Mouse (Mus musculus) olfactory bulb, adult 2 months (tissue): ENCODE results near the gene Tnfaip8l2. TPM values are rescaled to one million over a fixed set of nuclear protein-coding genes. Genes with fewer than 3 reads are reported as not detected.

Experiments
- H3K27ac ChIP-seq: fragments of 200-500 bp; 2 replicates; pipeline ENCODE4 v1.5.1; 2012; ENCODE audit warnings: low read depth, low read length; ENCODE audit not compliant: insufficient read depth
- H3K4me1 ChIP-seq: fragments of 200-500 bp; 2 replicates; pipeline ENCODE4 v1.6.1; 2012; ENCODE audit warnings: low read length; ENCODE audit not compliant: control insufficient read depth, insufficient read depth
- H3K4me3 ChIP-seq: fragments of 200-500 bp; 2 replicates; pipeline ENCODE4 v1.5.1; 2012; ENCODE audit warnings: mild to moderate bottlenecking, low read depth, low read length, moderate library complexity; ENCODE audit not compliant: insufficient read depth
- CTCF ChIP-seq: fragments of 200-500 bp; IDR thresholded peaks from 2 replicates; pipeline ENCODE4 v1.5.1; 2012; ENCODE audit warnings: low read depth, mild to moderate bottlenecking, low read length, moderate library complexity; ENCODE audit not compliant: insufficient read depth
- POLR2A ChIP-seq: fragments of 200-500 bp; IDR thresholded peaks from 2 replicates; pipeline ENCODE4 v1.6.1; 2012; ENCODE audit warnings: mild to moderate bottlenecking, low read depth, low read length, moderate library complexity; ENCODE audit not compliant: insufficient read depth
- WGBS: fragments of 180-500 bp; shearing (Covaris S2); methylation state at CpG from one replicate; pipeline ENCODE4 v1.1.7; 2018; 5-methylcytosine and 5-hydroxymethylcytosine counted together
- polyA plus RNA-seq: library from polyadenylated mRNA; stranded (reverse); fragments of >200 nt; gene quantifications from 2 replicates; pipeline ENCODE4 v1.2.4, GENCODE M21; 2012; ENCODE audit warnings: low replicate concordance; ENCODE audit not compliant: missing spikeins, insufficient read depth, insufficient read length

Gene Tnfaip8l2
- polyA plus RNA-seq, 1 experiment: not detected

DNA sequence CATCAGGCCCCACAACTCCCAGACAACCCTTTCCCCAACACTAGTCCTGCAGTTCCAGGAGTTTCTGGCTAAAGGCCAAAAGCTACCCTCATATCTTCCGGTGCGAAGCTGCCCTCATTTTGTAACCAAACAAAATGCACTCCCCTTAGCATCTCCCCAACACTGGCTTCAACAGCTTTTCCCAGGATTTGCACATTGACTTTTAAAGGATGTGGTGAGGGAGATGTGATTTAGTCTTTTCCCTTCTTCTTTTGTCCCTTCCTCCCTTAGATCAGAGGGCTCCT, 20.1 kb upstream of the Tnfaip8l2 start:
- TF ChIP-seq POLR2A: no peak
- TF ChIP-seq CTCF: no peak
- H3K4me1 ChIP-seq: peaks cover 29% of the 10 kb centered on the region
- WGBS: 35% methylated on average over 2 of the region's 2 CpGs
- H3K27ac ChIP-seq: peak overlapping the region; percentile 15; the same call in 1 of the 2 replicates
- H3K4me3 ChIP-seq: no peak overlapping the region

DNA sequence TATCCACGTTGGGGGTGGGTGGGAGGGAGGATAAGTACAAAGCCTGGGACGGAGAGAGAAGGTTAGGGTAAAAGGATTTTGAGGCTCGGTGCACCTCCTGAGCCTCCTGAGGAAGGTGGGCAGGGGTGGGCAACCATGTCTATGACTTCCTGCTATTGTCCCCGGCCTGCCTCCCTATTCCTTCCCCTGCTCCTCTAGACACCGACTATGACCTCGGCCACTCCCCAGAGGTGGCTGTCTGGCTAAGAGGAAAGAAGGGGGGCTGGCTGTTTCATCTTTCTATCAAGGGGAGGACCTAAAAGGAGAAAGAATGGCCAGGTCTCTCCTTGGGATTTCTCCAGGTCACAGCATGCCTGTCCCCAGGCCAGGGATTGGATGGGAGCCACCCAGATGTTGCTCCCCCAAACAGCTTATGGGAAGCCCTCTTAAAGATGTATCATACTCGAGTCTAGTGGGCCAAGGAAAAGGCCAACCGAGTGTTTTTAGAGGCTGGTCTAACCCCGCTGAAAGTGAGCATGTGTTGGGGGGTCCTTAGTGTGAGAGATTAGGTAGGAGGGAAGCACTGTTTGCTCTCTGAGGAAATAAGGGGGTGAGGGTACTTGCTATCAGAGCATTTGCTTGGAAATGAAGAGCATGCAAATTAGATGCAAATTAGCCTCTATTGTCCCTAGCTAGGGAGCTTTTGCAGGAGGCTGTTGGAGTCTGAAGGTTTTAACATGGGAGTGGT, 19.6 kb upstream of the Tnfaip8l2 start:
- 12% methylated on average over 9 of the region's 9 CpGs for WGBS
- Histone ChIP-seq H3K27ac (peak overlapping the region; percentile 15; the same call in 1 of the 2 replicates), H3K4me1 (peaks cover 29% of the 10 kb centered on the region), H3K4me3 (peak overlapping the region; percentile 84)
- TF ChIP-seq CTCF: no peak
- no peak for TF ChIP-seq POLR2A

DNA sequence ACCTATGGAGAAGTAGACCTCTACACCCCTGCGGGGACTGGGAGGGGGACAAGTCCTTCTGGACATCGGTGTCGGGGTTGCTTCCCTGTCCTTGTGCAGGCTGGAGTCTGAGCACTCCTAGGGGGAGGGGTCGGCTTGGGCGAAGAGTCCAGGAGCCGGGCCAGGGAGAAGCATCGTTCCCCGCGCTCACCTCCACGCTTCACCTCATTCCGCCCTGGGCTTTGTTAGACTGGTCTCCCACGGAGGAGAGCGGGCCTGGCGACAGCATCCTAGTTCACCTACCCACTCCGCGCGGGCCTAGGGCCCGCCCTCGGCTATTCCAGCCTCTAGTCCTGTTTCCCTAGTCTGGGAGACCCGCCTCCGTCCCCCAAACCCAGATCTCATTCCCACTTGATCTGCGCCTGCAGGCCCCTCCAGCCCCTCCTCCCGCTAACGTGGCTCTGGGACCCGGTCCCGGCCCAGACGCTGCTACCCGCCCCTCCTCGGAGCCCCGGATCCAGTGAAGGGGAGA, 18.9 kb upstream of the Tnfaip8l2 start:
- H3K4me1 ChIP-seq: peaks cover 29% of the 10 kb centered on the region
- WGBS: under 1% methylated on average over 30 of the region's 30 CpGs
- TF ChIP-seq POLR2A (no peak), CTCF (no peak)
- H3K4me3 ChIP-seq: peak overlapping the region; percentile 84
- 0 out of 2 replicates have a peak overlapping the region, but pooled peaks have one; percentile 17 for H3K27ac ChIP-seq

DNA sequence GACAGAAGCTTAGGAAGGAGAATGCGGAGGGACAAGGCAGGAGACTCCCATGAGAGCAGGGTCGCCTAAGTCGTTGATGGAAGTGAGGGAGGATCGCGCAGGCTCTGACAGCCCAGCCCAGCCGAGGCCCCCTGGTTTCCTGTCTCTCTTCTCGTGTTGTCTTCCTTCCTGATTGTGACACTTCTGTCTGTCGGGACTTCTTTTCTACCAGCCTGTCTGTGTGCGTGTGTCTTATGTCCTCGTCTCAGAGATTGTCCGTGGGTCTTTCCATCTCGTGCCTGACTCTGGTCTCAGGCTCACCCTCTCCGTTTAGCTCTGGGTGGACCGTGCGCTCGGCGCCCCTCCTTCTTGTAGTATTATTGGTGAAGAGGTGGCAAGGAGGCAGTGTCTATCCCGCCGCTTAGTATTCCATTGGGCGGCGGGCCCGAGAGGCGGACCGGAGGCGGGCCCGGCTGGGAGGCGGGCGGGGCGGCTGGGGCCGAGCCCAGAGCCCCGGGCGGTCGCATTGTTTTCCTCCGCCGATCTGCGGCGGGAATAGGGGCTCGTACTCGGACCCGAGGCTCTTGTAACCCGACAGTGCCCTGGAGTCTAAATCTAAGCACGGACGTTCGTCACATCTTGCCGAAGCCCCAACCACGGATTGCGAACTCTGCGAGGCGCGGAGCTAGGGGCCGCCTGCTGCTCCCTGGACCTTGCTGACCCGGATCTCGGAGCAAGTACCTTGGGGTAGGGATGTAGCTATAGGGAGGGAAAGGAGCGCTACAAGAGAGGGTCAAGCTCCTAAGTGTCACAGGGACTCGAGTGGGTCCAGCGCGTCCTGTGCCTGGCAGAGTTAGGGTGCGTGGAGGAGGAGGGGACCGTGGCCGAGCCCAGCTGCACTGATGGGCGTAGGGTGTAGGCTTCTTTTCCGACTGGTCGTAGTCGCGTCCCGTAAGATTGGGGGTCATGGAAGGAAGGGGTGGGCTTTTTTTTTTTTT, 18.1 kb upstream of the Tnfaip8l2 start, which contains the start of gene Sema6c:
Gene Sema6c (plus strand): TSS at position 471 of the 977 bp plus-strand sequence.
- TF ChIP-seq POLR2A: peak; percentile 44
- TF ChIP-seq CTCF: no peak
- under 1% methylated on average over 66 of the region's 66 CpGs for WGBS
- 0 out of 2 replicates have a peak within 1 kb of the TSS, but pooled peaks have one; percentile 17 for H3K27ac ChIP-seq
- peaks cover 29% of the 10 kb centered on the region for H3K4me1 ChIP-seq
- peak within 1 kb of the TSS; percentile 84 for H3K4me3 ChIP-seq

DNA sequence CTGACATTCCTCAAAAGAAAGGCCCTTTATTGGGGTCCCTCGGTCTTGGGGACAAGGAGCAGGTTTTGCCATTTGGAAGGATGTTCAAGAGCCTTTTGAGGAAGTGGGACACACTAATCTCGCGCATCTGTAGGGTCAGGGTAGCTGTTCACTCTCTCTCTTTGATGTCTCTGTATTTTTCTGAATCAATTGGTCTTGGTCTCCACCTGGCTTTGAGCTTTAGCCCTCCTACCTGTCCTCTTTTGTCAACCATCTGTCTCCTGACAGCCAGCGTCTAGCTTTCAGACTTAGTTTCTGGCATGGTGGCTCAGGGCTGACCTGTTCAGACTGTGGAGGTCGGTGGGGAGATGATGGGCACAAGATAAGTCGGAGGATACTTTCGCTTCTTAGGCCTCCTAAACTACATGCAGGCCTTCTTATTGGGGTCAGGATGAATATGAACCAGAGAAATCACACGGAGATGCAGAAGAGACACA, 17.4 kb upstream of the Tnfaip8l2 start:
- H3K4me3 ChIP-seq: peak overlapping the region; percentile 84
- TF ChIP-seq POLR2A (no peak), CTCF (no peak)
- 35% methylated on average over 8 of the region's 8 CpGs for WGBS
- peaks cover 29% of the 10 kb centered on the region for H3K4me1 ChIP-seq
- H3K27ac ChIP-seq: no peak overlapping the region

DNA sequence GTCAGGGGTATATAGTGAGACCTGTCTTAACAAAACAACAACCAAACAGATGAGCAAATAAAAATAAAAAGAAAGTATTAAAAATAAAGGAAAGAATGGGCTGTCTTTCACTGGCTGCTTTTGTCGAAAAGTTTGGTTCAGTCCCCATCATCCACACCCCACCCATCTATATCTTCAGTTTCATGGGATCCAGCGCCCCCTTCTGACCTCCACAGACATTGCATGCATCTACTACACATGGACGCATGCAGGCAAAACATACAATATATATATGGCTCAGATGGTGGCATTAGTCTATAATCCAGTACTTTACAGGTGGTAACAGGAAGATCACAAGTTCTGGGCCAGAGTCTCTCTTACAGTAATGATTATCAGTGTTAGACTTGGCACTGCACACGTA, 11.7 kb upstream of the Tnfaip8l2 start:
- no peak overlapping the region for H3K27ac ChIP-seq
- H3K4me3 ChIP-seq: no peak overlapping the region
- WGBS: 40% methylated on average over 4 of the region's 4 CpGs
- H3K4me1 ChIP-seq: no peaks in the 10 kb centered on the region
- TF ChIP-seq POLR2A: no peak

DNA sequence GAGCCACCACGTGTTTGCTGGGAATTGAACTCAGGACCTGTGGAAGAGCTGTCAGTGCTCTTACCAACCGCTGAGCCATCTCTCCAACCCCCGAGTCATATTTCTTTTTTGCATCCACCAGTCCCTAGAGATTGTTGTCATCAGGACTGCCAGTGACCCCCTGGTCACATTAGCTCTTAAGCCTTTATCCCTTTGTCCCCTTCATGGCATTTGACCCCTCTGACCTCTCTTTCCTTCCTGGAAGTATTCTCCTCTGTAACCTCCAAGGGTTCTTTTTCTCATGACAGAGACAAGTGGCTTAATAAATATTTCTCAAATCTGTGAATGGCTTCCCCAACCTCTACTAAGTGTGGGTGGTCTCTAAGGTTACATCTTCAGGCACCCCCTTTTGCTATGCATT, 5.8 kb upstream of the Tnfaip8l2 start:
- WGBS: 77% methylated on average over 3 of the region's 3 CpGs
- Histone ChIP-seq H3K4me1 (no peaks in the 10 kb centered on the region), H3K27ac (no peak overlapping the region), H3K4me3 (no peak overlapping the region)
- TF ChIP-seq CTCF: no peak
- no peak for TF ChIP-seq POLR2A

DNA sequence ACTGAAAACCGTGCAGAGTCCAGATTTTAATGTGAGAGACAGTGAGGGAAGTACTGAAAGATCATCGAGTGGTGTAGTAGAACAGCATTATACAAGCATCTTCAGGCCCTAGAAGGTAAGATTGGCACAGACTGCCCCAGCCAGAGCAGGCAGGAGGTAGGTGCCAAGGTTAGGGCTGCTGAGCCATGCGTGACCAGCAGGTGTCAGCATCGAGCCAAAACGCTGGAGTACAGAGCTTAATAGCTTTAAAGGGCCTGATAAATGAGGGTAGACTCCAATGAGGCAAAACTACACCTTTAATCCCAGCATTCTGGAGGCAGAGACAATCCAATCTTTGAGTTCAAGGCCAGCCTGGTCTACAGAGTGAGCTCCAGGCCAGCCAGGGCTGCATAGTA, 454 bp upstream of the Tnfaip8l2 start:
- Histone ChIP-seq H3K27ac (no peak overlapping the region), H3K4me3 (no peak overlapping the region), H3K4me1 (no peaks in the 10 kb centered on the region)
- 8% methylated on average over 5 of the region's 5 CpGs for WGBS
- TF ChIP-seq CTCF (peak; percentile 83), POLR2A (no peak)
